Mouse (Mus musculus): Measurements from ENCODE around the gene Zfp652. TPM values are rescaled to one million over a fixed set of nuclear protein-coding genes. Genes with fewer than 3 reads are reported as not detected.
A peak's percentile ranks its signal among the peaks of the same experiment; 100 is the strongest.

Zfp652 gene
- polyA plus RNA-seq, 1 experiment from 2014 or later: 16.8 TPM

DNA sequence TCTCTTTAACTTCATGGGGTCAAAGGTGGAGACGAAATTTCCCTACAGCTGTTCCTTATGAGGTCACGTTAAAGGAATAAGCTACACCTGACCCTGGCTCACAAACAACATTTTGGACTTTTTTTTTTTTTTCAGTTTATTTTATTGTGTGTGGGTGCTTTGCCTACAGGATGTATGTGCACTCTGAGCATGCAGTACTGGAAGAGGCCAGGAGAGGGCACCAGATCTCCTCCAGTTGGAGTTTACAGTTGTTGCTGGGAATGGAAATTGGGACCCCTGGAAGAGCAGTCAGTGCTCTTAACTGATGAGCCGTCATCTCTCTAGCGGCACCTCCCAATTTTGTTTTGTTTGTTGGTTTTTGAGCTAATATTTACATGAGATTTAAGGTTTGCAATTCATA lies 73.2 kb downstream of the Zfp652 start:
- Histone ChIP-seq H3K27me3 (replicated peaks; ENCODE audit: control insufficient read depth, insufficient read depth, low read length) (no peaks in the 10 kb centered on the region), H3K9me3 (ENCODE audit: control insufficient read depth, low read length) (no peaks in the 10 kb centered on the region), H3K4me1 (ENCODE audit: control insufficient read depth, insufficient read depth, low read length) (no peaks in the 10 kb centered on the region), H3K4me3 (ENCODE audit: low read length) (no peak overlapping the region), H3K36me3 (ENCODE audit: control insufficient read depth, insufficient read depth, low read length) (no peaks in the 10 kb centered on the region), H3K27ac (ENCODE audit: low read length) (no peak overlapping the region), H3K4me2 (ENCODE audit: low read depth, low read length) (no peak overlapping the region), H3K9ac (ENCODE audit: low read depth, low read length) (no peak overlapping the region)
- no peak for ATAC-seq
- 87% methylated on average over 4 of the region's 4 CpGs for WGBS

DNA sequence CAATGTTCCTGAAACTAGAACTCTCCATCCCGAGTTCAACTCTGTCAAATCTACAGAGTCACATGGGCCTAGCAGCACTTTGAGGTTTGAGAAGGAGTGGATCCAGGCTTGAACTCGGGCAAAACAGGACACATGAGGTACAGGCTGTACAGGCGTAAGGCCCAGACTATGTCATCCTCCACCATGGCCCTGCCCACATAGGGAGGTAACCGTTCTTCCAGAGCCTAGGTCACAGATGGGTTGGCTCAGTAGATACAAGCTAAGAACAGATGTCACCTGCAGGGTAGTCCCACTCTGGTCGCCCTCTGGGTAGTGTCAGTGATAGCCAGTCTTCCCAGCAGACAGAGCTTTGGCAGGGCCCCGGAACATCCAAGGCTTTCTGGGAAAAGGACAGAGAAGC lies 74.0 kb downstream of the Zfp652 start:
- no peak for ATAC-seq
- WGBS: 89% methylated on average over 6 of the region's 6 CpGs
- Histone ChIP-seq H3K4me1 (ENCODE audit: control insufficient read depth, insufficient read depth, low read length) (no peaks in the 10 kb centered on the region), H3K36me3 (ENCODE audit: control insufficient read depth, insufficient read depth, low read length) (no peaks in the 10 kb centered on the region), H3K27ac (ENCODE audit: low read length) (no peak overlapping the region), H3K4me3 (ENCODE audit: low read length) (no peak overlapping the region), H3K27me3 (replicated peaks; ENCODE audit: control insufficient read depth, insufficient read depth, low read length) (no peaks in the 10 kb centered on the region), H3K4me2 (ENCODE audit: low read depth, low read length) (no peak overlapping the region), H3K9me3 (ENCODE audit: control insufficient read depth, low read length) (no peaks in the 10 kb centered on the region), H3K9ac (ENCODE audit: low read depth, low read length) (no peak overlapping the region)

DNA sequence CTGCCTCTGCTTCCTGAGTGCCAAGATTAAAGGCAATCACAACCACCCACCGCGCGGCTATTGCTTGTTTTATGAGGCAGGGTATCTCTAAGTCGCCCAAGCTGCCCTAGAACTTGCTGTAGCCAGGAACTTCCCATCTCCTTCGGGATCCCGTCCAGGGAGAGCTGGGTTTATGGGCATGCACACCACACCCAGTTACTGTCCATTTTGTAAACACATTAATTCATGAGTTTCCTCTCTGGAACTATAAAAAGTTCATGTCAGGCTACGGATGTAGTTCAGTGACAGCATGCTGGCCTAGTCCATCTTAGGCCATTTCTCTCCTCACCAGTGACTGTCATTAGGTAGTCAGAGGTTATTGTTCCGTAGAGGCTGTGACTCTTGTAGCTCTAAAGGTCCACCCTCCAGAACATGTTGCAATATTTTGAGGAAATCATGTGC lies 77.0 kb downstream of the Zfp652 start:
- no peak for ATAC-seq
- Histone ChIP-seq H3K27ac (ENCODE audit: low read length) (no peak overlapping the region), H3K4me2 (ENCODE audit: low read depth, low read length) (no peak overlapping the region), H3K36me3 (ENCODE audit: control insufficient read depth, insufficient read depth, low read length) (no peaks in the 10 kb centered on the region), H3K4me3 (ENCODE audit: low read length) (no peak overlapping the region), H3K4me1 (ENCODE audit: control insufficient read depth, insufficient read depth, low read length) (no peaks in the 10 kb centered on the region), H3K27me3 (replicated peaks; ENCODE audit: control insufficient read depth, insufficient read depth, low read length) (no peaks in the 10 kb centered on the region), H3K9me3 (ENCODE audit: control insufficient read depth, low read length) (no peaks in the 10 kb centered on the region), H3K9ac (ENCODE audit: low read depth, low read length) (no peak overlapping the region)
- 74% methylated on average over 8 of the region's 8 CpGs for WGBS

DNA sequence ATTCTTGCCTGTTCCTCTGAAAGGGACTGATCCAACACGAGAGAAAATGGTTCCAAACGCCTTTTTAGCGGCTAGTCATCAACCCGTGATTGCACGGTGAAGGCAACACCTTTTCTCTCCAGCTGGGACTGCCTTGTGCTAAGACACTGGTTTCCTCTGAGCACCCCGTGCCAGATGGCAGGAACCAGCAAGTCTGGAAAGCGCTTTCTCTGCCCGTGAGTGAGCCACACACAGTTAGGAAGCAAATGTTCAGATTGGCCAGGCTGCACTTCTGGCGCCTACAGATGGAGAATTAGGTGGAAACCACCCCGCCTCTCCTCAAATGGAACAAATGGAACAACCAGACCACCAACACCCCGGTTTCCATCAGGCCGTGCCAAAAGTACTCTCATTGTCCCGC lies 79.3 kb downstream of the Zfp652 start:
- H3K9ac ChIP-seq (ENCODE audit: low read depth, low read length): no peak overlapping the region

DNA sequence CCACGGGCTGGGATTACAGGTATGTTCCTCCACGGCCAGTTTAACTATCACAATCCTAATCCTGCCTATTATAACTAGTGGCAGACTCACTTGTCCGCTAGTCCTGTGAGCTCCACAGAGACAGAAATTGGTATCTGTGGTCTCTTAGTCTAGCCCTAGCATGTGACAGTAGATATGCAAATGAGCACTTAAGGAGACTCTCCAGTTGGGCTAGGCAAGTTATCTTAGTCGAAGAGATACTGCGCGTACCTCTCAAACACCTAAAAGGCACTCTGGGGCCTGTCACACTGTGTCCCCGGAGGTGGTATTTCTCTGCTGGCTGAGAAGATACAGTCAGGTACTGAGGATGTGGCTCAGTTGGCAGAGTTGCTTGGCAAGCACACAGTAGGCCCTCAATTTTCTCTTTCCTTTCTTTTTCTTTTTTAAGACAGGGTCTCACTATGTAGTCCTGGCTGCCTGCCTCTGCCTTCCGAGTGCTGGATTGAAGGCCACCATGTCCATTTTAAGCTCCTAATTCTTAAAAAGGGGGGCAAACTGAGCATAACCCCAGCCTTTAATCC lies 80.6 kb downstream of the Zfp652 start:
- no peak for ATAC-seq
- 89% methylated on average over 8 of the region's 8 CpGs for WGBS

More for the DNA sequence above, 79.3 kb downstream of the Zfp652 start:
- no peak for ATAC-seq
- no peaks in the 10 kb centered on the region for H3K9me3 ChIP-seq (ENCODE audit: control insufficient read depth, low read length)
- no peak overlapping the region for H3K4me2 ChIP-seq (ENCODE audit: low read depth, low read length)
- peaks cover 5% of the 10 kb centered on the region for H3K4me1 ChIP-seq (ENCODE audit: control insufficient read depth, insufficient read depth, low read length)
- H3K36me3 ChIP-seq (ENCODE audit: control insufficient read depth, insufficient read depth, low read length): no peaks in the 10 kb centered on the region
- H3K27ac ChIP-seq (ENCODE audit: low read length): no peak overlapping the region
- H3K4me3 ChIP-seq (ENCODE audit: low read length): no peak overlapping the region
- peaks cover 8% of the 10 kb centered on the region; the same call in 1 of the 2 replicates for H3K27me3 ChIP-seq (replicated peaks; ENCODE audit: control insufficient read depth, insufficient read depth, low read length)
- 82% methylated on average over 13 of the region's 13 CpGs for WGBS

DNA sequence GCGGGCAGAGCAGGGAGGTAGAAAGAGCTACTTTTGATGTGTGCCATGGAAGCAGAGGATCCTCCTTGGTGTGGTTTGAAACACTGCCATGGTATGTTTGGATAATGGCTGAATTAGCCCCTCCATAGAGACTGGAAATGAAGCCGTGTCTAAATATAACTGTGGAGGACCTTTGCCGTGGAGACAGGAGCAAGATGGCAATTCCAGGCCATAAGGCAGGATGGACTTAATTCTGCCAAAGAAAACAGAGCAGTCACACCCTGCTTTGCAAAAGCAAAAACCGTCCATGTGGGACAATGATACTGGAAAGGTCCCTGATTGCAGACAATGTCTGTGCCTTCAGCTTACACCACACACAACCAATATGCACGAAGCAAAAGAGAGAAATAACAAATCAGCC lies 81.7 kb downstream of the Zfp652 start:
- Histone ChIP-seq H3K27ac (ENCODE audit: low read length) (no peak overlapping the region), H3K9me3 (ENCODE audit: control insufficient read depth, low read length) (no peaks in the 10 kb centered on the region), H3K4me1 (ENCODE audit: control insufficient read depth, insufficient read depth, low read length) (peaks cover 5% of the 10 kb centered on the region), H3K4me3 (ENCODE audit: low read length) (no peak overlapping the region), H3K9ac (ENCODE audit: low read depth, low read length) (no peak overlapping the region), H3K27me3 (replicated peaks; ENCODE audit: control insufficient read depth, insufficient read depth, low read length) (peaks cover 16% of the 10 kb centered on the region), H3K36me3 (ENCODE audit: control insufficient read depth, insufficient read depth, low read length) (no peaks in the 10 kb centered on the region), H3K4me2 (ENCODE audit: low read depth, low read length) (no peak overlapping the region)
- ATAC-seq: no peak
- 66% methylated on average over 5 of the region's 5 CpGs for WGBS

More for the DNA sequence above, 80.6 kb downstream of the Zfp652 start:
- no peaks in the 10 kb centered on the region for H3K9me3 ChIP-seq (ENCODE audit: control insufficient read depth, low read length)
- H3K36me3 ChIP-seq (ENCODE audit: control insufficient read depth, insufficient read depth, low read length): no peaks in the 10 kb centered on the region
- H3K4me3 ChIP-seq (ENCODE audit: low read length): no peak overlapping the region
- H3K27ac ChIP-seq (ENCODE audit: low read length): no peak overlapping the region
- peaks cover 16% of the 10 kb centered on the region for H3K27me3 ChIP-seq (replicated peaks; ENCODE audit: control insufficient read depth, insufficient read depth, low read length)
- no peak overlapping the region for H3K4me2 ChIP-seq (ENCODE audit: low read depth, low read length)
- H3K4me1 ChIP-seq (ENCODE audit: control insufficient read depth, insufficient read depth, low read length): peaks cover 5% of the 10 kb centered on the region
- no peak overlapping the region for H3K9ac ChIP-seq (ENCODE audit: low read depth, low read length)

DNA sequence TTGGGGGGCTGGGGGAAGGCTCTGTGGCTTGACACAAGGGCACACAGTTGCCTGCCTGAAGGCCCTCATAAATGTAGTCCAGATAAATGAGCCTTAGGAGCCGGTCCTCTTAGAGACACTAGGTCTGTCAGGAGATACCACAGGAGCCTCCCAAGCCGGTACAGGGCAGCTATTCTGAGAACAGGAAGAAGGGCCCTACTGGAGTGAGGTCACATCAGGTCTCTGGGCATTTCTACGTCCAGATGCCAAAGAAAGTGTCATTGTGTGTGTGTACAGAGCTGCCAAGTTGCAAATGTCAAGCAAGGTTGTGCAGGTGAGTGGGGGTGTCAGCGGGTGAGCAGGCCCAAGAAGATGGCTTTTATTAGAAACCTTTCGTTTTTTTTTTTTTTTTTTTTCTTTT lies 83.1 kb downstream of the Zfp652 start:
- H3K4me1 ChIP-seq (ENCODE audit: control insufficient read depth, insufficient read depth, low read length): peaks cover 5% of the 10 kb centered on the region
- no peak overlapping the region for H3K4me2 ChIP-seq (ENCODE audit: low read depth, low read length)
- H3K27ac ChIP-seq (ENCODE audit: low read length): no peak overlapping the region
- H3K9me3 ChIP-seq (ENCODE audit: control insufficient read depth, low read length): no peaks in the 10 kb centered on the region
- no peaks in the 10 kb centered on the region for H3K36me3 ChIP-seq (ENCODE audit: control insufficient read depth, insufficient read depth, low read length)
- ATAC-seq: no peak
- 73% methylated on average over 5 of the region's 5 CpGs for WGBS
- peaks cover 16% of the 10 kb centered on the region for H3K27me3 ChIP-seq (replicated peaks; ENCODE audit: control insufficient read depth, insufficient read depth, low read length)
- H3K4me3 ChIP-seq (ENCODE audit: low read length): no peak overlapping the region
- H3K9ac ChIP-seq (ENCODE audit: low read depth, low read length): no peak overlapping the region

DNA sequence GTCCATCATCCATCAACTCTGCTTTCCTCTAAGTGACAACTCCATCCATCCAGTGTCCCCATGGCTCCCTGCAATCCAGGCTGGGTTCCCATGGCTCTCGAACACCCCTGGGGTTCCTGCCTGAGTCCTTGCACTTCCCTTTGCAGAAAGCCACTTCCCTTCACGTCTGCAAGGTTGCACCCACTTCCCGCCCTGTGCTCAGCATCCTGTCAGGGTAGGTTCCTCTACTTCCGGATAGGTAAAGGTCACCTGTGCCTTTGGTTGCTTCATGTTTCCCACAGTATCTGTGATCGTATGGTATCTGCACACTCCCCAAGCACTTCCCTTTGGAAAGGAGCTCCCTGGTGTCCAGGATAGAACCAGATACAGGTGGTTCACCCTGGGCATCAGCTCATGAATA lies 92.5 kb downstream of the Zfp652 start:
- H3K4me3 ChIP-seq (ENCODE audit: low read length): no peak overlapping the region
- WGBS: 64% methylated on average over 5 of the region's 5 CpGs
- H3K27me3 ChIP-seq (replicated peaks; ENCODE audit: control insufficient read depth, insufficient read depth, low read length): no peaks in the 10 kb centered on the region
- H3K4me1 ChIP-seq (ENCODE audit: control insufficient read depth, insufficient read depth, low read length): peaks cover 5% of the 10 kb centered on the region; the same call in 1 of the 2 replicates
- no peaks in the 10 kb centered on the region for H3K36me3 ChIP-seq (ENCODE audit: control insufficient read depth, insufficient read depth, low read length)
- ATAC-seq: no peak; the same call in 1 of the 2 replicates
- no peak overlapping the region for H3K4me2 ChIP-seq (ENCODE audit: low read depth, low read length)
- H3K9ac ChIP-seq (ENCODE audit: low read depth, low read length): no peak overlapping the region
- H3K9me3 ChIP-seq (ENCODE audit: control insufficient read depth, low read length): peaks cover 7% of the 10 kb centered on the region; the same call in 1 of the 2 replicates
- peak overlapping the region; percentile 9; the same call in 1 of the 2 replicates for H3K27ac ChIP-seq (ENCODE audit: low read length)

DNA sequence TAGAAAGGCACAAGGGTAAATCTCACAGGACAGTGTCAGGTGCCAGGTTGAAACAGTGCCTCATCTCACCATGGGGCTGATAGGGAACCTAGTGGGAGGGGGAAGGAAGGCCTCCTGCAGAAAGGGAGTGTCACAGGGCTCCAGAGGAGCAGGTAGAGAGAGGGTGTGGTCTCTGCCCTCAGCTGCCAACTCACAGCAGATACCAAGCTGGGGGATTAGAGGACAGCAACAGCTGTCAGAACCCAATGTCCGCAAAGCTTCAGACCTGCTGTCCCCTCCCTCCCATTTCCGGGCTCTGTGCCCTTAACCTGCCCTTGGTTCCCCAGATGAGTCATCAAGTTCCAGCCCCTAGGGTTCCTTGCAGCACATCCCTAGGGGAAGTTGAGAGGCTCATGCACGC lies 93.1 kb downstream of the Zfp652 start:
- Histone ChIP-seq H3K36me3 (ENCODE audit: control insufficient read depth, insufficient read depth, low read length) (no peaks in the 10 kb centered on the region), H3K4me3 (ENCODE audit: low read length) (no peak overlapping the region), H3K27me3 (replicated peaks; ENCODE audit: control insufficient read depth, insufficient read depth, low read length) (no peaks in the 10 kb centered on the region), H3K9ac (ENCODE audit: low read depth, low read length) (0 out of 2 replicates have a peak overlapping the region, but pooled peaks have one; percentile 11), H3K9me3 (ENCODE audit: control insufficient read depth, low read length) (peaks cover 7% of the 10 kb centered on the region; the same call in 1 of the 2 replicates), H3K4me1 (ENCODE audit: control insufficient read depth, insufficient read depth, low read length) (peaks cover 5% of the 10 kb centered on the region; the same call in 1 of the 2 replicates), H3K4me2 (ENCODE audit: low read depth, low read length) (no peak overlapping the region), H3K27ac (ENCODE audit: low read length) (peak overlapping the region; percentile 9; the same call in 1 of the 2 replicates)
- 27% methylated on average over 3 of the region's 3 CpGs for WGBS
- ATAC-seq: peak; percentile 85

DNA sequence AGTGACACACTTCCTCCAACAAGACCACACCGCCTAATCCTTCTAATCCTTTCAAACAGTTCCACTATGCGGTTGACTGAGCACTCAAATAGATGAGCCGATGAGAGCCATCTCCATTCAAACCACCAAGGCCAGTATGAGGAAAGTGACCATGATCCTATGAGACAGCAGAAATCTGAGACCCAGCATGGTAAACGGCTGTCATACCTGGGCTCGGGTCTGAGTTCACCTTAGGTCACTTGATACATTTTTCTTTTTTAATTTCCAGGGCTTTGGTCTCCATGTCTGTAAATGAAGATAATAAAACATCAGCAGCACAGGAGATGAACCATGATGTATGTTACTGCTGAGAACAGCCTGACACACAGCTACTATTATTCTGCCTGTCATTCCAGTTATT lies 95.4 kb downstream of the Zfp652 start:
- Histone ChIP-seq H3K4me1 (ENCODE audit: control insufficient read depth, insufficient read depth, low read length) (peaks cover 5% of the 10 kb centered on the region; the same call in 1 of the 2 replicates), H3K4me2 (ENCODE audit: low read depth, low read length) (no peak overlapping the region), H3K27ac (ENCODE audit: low read length) (no peak overlapping the region), H3K36me3 (ENCODE audit: control insufficient read depth, insufficient read depth, low read length) (no peaks in the 10 kb centered on the region), H3K4me3 (ENCODE audit: low read length) (no peak overlapping the region), H3K9ac (ENCODE audit: low read depth, low read length) (no peak overlapping the region), H3K27me3 (replicated peaks; ENCODE audit: control insufficient read depth, insufficient read depth, low read length) (no peaks in the 10 kb centered on the region), H3K9me3 (ENCODE audit: control insufficient read depth, low read length) (peaks cover 7% of the 10 kb centered on the region; the same call in 1 of the 2 replicates)
- ATAC-seq: no peak
- 95% methylated on average over 5 of the region's 5 CpGs for WGBS
